Mouse (Mus musculus) activated CD4-positive, CD25-positive, alpha-beta regulatory T cell, adult 4 months (primary cell): ENCODE results near the gene Fabp6. TPM values are rescaled to one million over a fixed set of nuclear protein-coding genes. Genes with fewer than 3 reads are reported as not detected.

Experiments
- ATAC-seq: one replicate; pipeline ENCODE4 v1.8.0; 2017
- polyA plus RNA-seq, 2 experiments: library from polyadenylated mRNA; unstranded; fragments of 100-300 nt; shearing (Covaris generic); gene quantifications; one replicate each; pipeline ENCODE4 v1.2.1; 2017

Fabp6 gene
- polyA plus RNA-seq, 2 experiments from 2014 or later, result not detected

- no peak for ATAC-seq
Observed at GRCm38 (mm10) chr11:43586324-43587090, 14.8 kb downstream of the Fabp6 start, which contains the start of gene 4933415A04Rik. Gene 4933415A04Rik, plus strand, starts transcription at chr11:43587040.

GRCm38 (mm10) chr11:43585211-43586005 lies 15.9 kb downstream of the Fabp6 start:
- no peak for ATAC-seq

- ATAC-seq, result no peak
Observed at GRCm38 (mm10) chr11:43577713-43578478, 23.4 kb downstream of the Fabp6 start.

- no peak for ATAC-seq
Observed at GRCm38 (mm10) chr11:43575376-43576151, 25.8 kb downstream of the Fabp6 start.

- no peak for ATAC-seq
Observed at GRCm38 (mm10) chr11:43575061-43575375, 26.3 kb downstream of the Fabp6 start.

GRCm38 (mm10) chr11:43569595-43569994 lies 31.7 kb downstream of the Fabp6 start:
- ATAC-seq, result no peak

- ATAC-seq, result no peak
Observed at GRCm38 (mm10) chr11:43569188-43569587, 32.2 kb downstream of the Fabp6 start.

- ATAC-seq, result no peak
Observed at GRCm38 (mm10) chr11:43568263-43568662, 33.1 kb downstream of the Fabp6 start.

- no peak for ATAC-seq
Observed at GRCm38 (mm10) chr11:43566696-43567095, 34.6 kb downstream of the Fabp6 start.

GRCm38 (mm10) chr11:43565852-43566251 lies 35.5 kb downstream of the Fabp6 start:
- ATAC-seq, result no peak

GRCm38 (mm10) chr11:43565414-43565813 lies 35.9 kb downstream of the Fabp6 start:
- ATAC-seq, result no peak

- no peak for ATAC-seq
Observed at GRCm38 (mm10) chr11:43563654-43564244, 37.6 kb downstream of the Fabp6 start.

GRCm38 (mm10) chr11:43559515-43560292 lies 41.6 kb downstream of the Fabp6 start:
- ATAC-seq, result no peak

- no peak for ATAC-seq
Observed at GRCm38 (mm10) chr11:43556538-43556937, 44.8 kb downstream of the Fabp6 start.

- no peak for ATAC-seq
Observed at GRCm38 (mm10) chr11:43552675-43553074, 48.7 kb downstream of the Fabp6 start.

GRCm38 (mm10) chr11:43551756-43552155 lies 49.6 kb downstream of the Fabp6 start:
- ATAC-seq, result no peak

GRCm38 (mm10) chr11:43549701-43550100 lies 51.6 kb downstream of the Fabp6 start:
- ATAC-seq, result no peak

- no peak for ATAC-seq
Observed at GRCm38 (mm10) chr11:43548657-43549435, 52.5 kb downstream of the Fabp6 start.

- no peak for ATAC-seq
Observed at GRCm38 (mm10) chr11:43548148-43548547, 53.2 kb downstream of the Fabp6 start.

- ATAC-seq, result no peak
Observed at GRCm38 (mm10) chr11:43546678-43547077, 54.7 kb downstream of the Fabp6 start.
